Mouse (Mus musculus) lung, embryonic 14.5 days (tissue): ENCODE measurements around the gene Tnnc1. TPM values are rescaled to one million over a fixed set of nuclear protein-coding genes. Genes with fewer than 3 reads are reported as not detected.
A peak's percentile ranks its signal among the peaks of the same experiment; 100 is the strongest.

Experiments
- ATAC-seq: fragments of 200-750 bp; cut with Nextera tagmentation; 2 replicates; pipeline ENCODE4 v1.8.0; 2017; ENCODE audit warnings: mild to moderate bottlenecking, moderate TSS enrichment, moderate library complexity; ENCODE audit not compliant: insufficient read depth
- DNase-seq: peaks from one replicate; pipeline ENCODE4 v3.0.0-alpha.2; 2015
- H3K27ac ChIP-seq: fragments of 300-500 bp; sonication (generic); 2 replicates; pipeline ENCODE4 v1.5.1; 2014; ENCODE audit warnings: low read depth, mild to moderate bottlenecking, moderate library complexity
- H3K27me3 ChIP-seq: fragments of 300-500 bp; sonication (generic); 2 replicates; pipeline ENCODE4 v1.6.1; 2014; ENCODE audit warnings: low read length, control low read depth; ENCODE audit not compliant: insufficient read depth
- H3K36me3 ChIP-seq: fragments of 300-500 bp; sonication (generic); 2 replicates; pipeline ENCODE4 v1.6.1; 2014; ENCODE audit warnings: control low read depth; ENCODE audit not compliant: insufficient read depth
- H3K4me1 ChIP-seq: fragments of 300-500 bp; sonication (generic); 2 replicates; pipeline ENCODE4 v1.6.1; 2014; ENCODE audit warnings: antibody characterized with exemption, control low read depth; ENCODE audit not compliant: insufficient read depth
- H3K4me2 ChIP-seq: fragments of 300-500 bp; sonication (generic); 2 replicates; pipeline ENCODE4 v1.6.1; 2014; ENCODE audit warnings: mild to moderate bottlenecking
- H3K4me3 ChIP-seq: fragments of 300-500 bp; sonication (generic); 2 replicates; pipeline ENCODE4 v1.5.1; 2014; ENCODE audit warnings: low read depth, low read length
- H3K9ac ChIP-seq: fragments of 300-500 bp; sonication (generic); 2 replicates; pipeline ENCODE4 v1.6.1; 2014
- H3K9me3 ChIP-seq: fragments of 300-500 bp; sonication (generic); 2 replicates; pipeline ENCODE4 v1.6.1; 2016; ENCODE audit warnings: low read depth, low read length, control low read depth
- CTCF ChIP-seq: IDR thresholded peaks from 2 replicates; pipeline ENCODE4 v1.5.1; 2016; ENCODE audit warnings: antibody characterized with exemption, low read depth
- WGBS: fragments of 180-500 bp; shearing (Covaris S2); extraction: QIAGEN DNeasy Blood & Tissue Kit; methylation state at CpG from one replicate; pipeline ENCODE4 v1.1.7; 2014; 5-methylcytosine and 5-hydroxymethylcytosine counted together
- polyA plus RNA-seq: library from polyadenylated mRNA; unstranded; fragments of >200 nt; fragmentation: Nextera tagmentation; extraction: Ambion mirVana; gene quantifications from 2 replicates; pipeline ENCODE4 v1.2.1, GENCODE M21; 2014

Tnnc1 gene
- polyA plus RNA-seq, 1 experiment from 2014 or later, result 5.1 TPM

GRCm38 (mm10) chr14:31165991-31166630 is 42.0 kb upstream of the Tnnc1 start:
- no peak for TF ChIP-seq CTCF
- Histone ChIP-seq H3K4me2 (peak overlapping the region; percentile 52), H3K4me1 (0 out of 2 replicates have a peak, but pooled peaks cover 3% of the 10 kb centered on the region), H3K9me3 (no peaks in the 10 kb centered on the region), H3K27ac (no peak overlapping the region), H3K27me3 (no peaks in the 10 kb centered on the region), H3K36me3 (peaks cover 12% of the 10 kb centered on the region), H3K4me3 (peak overlapping the region; percentile 23), H3K9ac (no peak overlapping the region)
- 33% methylated on average over 10 of the region's 10 CpGs for WGBS
- DNase-seq, result no peak
- no peak for ATAC-seq

- no peak for TF ChIP-seq CTCF
- Histone ChIP-seq H3K9ac (no peak overlapping the region; the same call in 1 of the 2 replicates), H3K9me3 (no peaks in the 10 kb centered on the region), H3K27ac (no peak overlapping the region), H3K36me3 (peaks cover 19% of the 10 kb centered on the region), H3K4me2 (peak overlapping the region; percentile 52), H3K4me1 (0 out of 2 replicates have a peak, but pooled peaks cover 3% of the 10 kb centered on the region), H3K27me3 (no peaks in the 10 kb centered on the region), H3K4me3 (peak overlapping the region; percentile 23)
- ATAC-seq (no peak), DNase-seq (no peak)
- 57% methylated on average over 9 of the region's 9 CpGs for WGBS
Measured at GRCm38 (mm10) chr14:31166827-31167226, 41.3 kb upstream of the Tnnc1 start.

- Histone ChIP-seq H3K9me3 (no peaks in the 10 kb centered on the region), H3K27me3 (no peaks in the 10 kb centered on the region), H3K36me3 (peaks cover 35% of the 10 kb centered on the region), H3K4me2 (peak within 1 kb of the TSS; percentile 52), H3K4me3 (peak within 1 kb of the TSS; percentile 23), H3K4me1 (0 out of 2 replicates have a peak, but pooled peaks cover 3% of the 10 kb centered on the region), H3K27ac (peak within 1 kb of the TSS; percentile 58; the same call in 1 of the 2 replicates), H3K9ac (peak within 1 kb of the TSS; percentile 40)
- peak; percentile 65 for DNase-seq
- peak; percentile 12; the same call in 1 of the 2 replicates for ATAC-seq
- no peak for TF ChIP-seq CTCF
- 32% methylated on average over 10 of the region's 10 CpGs for WGBS
Measured at GRCm38 (mm10) chr14:31168425-31168824, 39.7 kb upstream of the Tnnc1 start, which contains the start of gene Stab1. TSS of gene Stab1 (minus strand) at chr14:31168641.

- Histone ChIP-seq H3K4me2 (no peak overlapping the region), H3K9me3 (no peaks in the 10 kb centered on the region), H3K36me3 (peaks cover 46% of the 10 kb centered on the region), H3K9ac (no peak overlapping the region), H3K4me1 (0 out of 2 replicates have a peak, but pooled peaks cover 3% of the 10 kb centered on the region), H3K4me3 (no peak overlapping the region), H3K27ac (no peak overlapping the region), H3K27me3 (no peaks in the 10 kb centered on the region)
- TF ChIP-seq CTCF, result no peak
- whole genome bisulfite sequencing, result 63% methylated on average over 6 of the region's 6 CpGs
- no peak for DNase-seq
- ATAC-seq, result no peak
Measured at GRCm38 (mm10) chr14:31169508-31169907, 38.6 kb upstream of the Tnnc1 start.

DNA sequence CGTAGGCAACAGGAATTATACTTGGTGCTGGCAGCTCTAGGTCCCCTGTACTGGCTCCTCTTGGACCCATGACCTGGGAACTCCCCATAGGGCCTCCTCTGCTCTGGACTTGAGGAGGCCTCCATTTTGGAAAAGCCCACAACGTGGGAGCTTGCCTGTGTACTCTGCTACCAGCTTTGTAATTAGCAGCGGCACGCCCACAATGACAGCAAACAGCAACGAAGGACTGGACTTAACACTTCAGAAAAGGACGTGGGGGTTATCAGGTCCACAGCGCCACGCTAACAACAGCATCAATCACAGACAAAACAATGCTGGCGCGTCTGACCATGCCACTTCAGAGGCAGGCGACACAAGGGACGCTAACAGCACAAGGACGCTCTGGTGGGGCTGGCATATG is 37.1 kb upstream of the Tnnc1 start:
- Histone ChIP-seq H3K4me1 (no peaks in the 10 kb centered on the region), H3K4me2 (no peak overlapping the region), H3K4me3 (no peak overlapping the region), H3K27me3 (no peaks in the 10 kb centered on the region), H3K9me3 (no peaks in the 10 kb centered on the region), H3K27ac (no peak overlapping the region), H3K9ac (no peak overlapping the region), H3K36me3 (peaks cover 61% of the 10 kb centered on the region)
- 80% methylated on average over 13 of the region's 13 CpGs for WGBS
- ATAC-seq (no peak), DNase-seq (no peak)
- no peak for TF ChIP-seq CTCF

DNA sequence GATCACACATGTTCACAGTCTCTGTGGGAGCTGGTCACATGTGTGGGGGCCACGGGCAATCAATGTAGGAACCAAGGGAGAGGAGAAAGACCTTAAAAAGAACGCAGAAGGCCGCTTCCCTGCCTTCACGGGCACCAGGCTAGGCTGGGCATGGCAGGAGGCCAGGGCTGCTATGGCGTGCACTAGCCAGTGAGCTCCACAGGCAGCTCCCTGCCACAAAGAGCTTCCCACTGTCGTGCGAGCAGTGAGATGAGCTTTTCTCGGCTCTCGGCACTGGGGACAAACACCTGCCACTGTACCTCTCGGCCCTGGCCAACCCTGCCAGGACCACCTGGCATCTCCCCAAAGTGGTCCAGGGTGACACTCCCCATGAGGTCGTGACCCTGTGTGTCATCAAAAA is 36.7 kb upstream of the Tnnc1 start:
- Histone ChIP-seq H3K9me3 (no peaks in the 10 kb centered on the region), H3K4me3 (no peak overlapping the region), H3K9ac (no peak overlapping the region), H3K4me2 (no peak overlapping the region), H3K36me3 (peaks cover 65% of the 10 kb centered on the region), H3K27ac (no peak overlapping the region), H3K27me3 (no peaks in the 10 kb centered on the region), H3K4me1 (no peaks in the 10 kb centered on the region)
- DNase-seq, result no peak
- whole genome bisulfite sequencing, result 92% methylated on average over 11 of the region's 11 CpGs
- no peak for ATAC-seq
- TF ChIP-seq CTCF, result no peak

- DNase-seq, result no peak
- 95% methylated on average over 15 of the region's 15 CpGs for WGBS
- H3K27me3 ChIP-seq, result no peaks in the 10 kb centered on the region
- peaks cover 69% of the 10 kb centered on the region for H3K36me3 ChIP-seq
- H3K4me3 ChIP-seq, result no peak overlapping the region
- no peak for TF ChIP-seq CTCF
- H3K9ac ChIP-seq, result no peak overlapping the region
- no peak overlapping the region for H3K27ac ChIP-seq
- no peaks in the 10 kb centered on the region for H3K4me1 ChIP-seq
- ATAC-seq, result no peak
- no peak overlapping the region for H3K4me2 ChIP-seq
- H3K9me3 ChIP-seq, result no peaks in the 10 kb centered on the region
Measured at GRCm38 (mm10) chr14:31171821-31172220, 36.3 kb upstream of the Tnnc1 start.
